Mouse (Mus musculus) ES-E14 (cell line): Measurements from ENCODE around the gene Zfp365.

Source experiments
- CHD2 ChIP-seq: IDR thresholded peaks from 2 replicates; pipeline ENCODE4 v1.6.1; 2014; ENCODE audit warnings: mild to moderate bottlenecking, low read depth, low read length, inconsistent platforms
- HCFC1 ChIP-seq: IDR thresholded peaks from 2 replicates; pipeline ENCODE4 v1.6.1; 2012; ENCODE audit warnings: low read length, inconsistent platforms, borderline replicate concordance; ENCODE audit not compliant: insufficient read depth
- MAFK ChIP-seq: IDR thresholded peaks from 2 replicates; pipeline ENCODE4 v1.6.1; 2014; ENCODE audit warnings: mild to moderate bottlenecking, low read depth, low read length, inconsistent platforms; ENCODE audit not compliant: insufficient read depth
- ZC3H11A ChIP-seq: IDR thresholded peaks from 2 replicates; pipeline ENCODE4 v1.6.1; 2012; ENCODE audit warnings: low read depth, mild to moderate bottlenecking, inconsistent platforms, low read length, borderline replicate concordance
- ZNF384 ChIP-seq: IDR thresholded peaks from 2 replicates; pipeline ENCODE4 v1.6.1; 2012; ENCODE audit warnings: low read depth, low read length, inconsistent platforms

DNA sequence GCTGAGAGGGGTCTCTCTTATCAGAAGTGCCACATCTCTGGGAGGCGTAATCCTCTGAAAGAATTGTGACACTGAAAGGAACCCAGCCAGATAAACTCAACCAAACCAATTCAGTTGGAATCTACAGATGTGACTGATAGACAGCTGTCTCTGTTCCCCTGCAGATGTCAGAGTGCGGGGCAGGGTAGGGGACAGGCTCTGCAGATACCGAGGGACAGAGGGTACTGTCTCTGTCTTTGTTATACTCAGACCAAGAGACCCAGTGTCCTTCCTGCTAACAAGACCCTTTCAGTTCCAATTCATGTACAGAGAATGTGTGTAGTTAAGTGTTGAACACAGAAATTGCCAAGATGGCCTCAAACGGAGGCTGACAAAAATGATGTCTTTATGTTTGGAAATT is 6.4 kb downstream of the Zfp365 start:
- TF ChIP-seq ZNF384 (no peak), MAFK (no peak), CHD2 (no peak), HCFC1 (no peak), ZC3H11A (no peak)
